In genomic region chr6:122701816-122702215, GRCm38 (mm10) we compare ENCODE assay signal across 13 mouse cellular contexts. TPM values are rescaled to one million over a fixed set of nuclear protein-coding genes. Genes with fewer than 3 reads are reported as not detected.
A peak's percentile ranks its signal among the peaks of the same experiment; 100 is the strongest.
DNase-seq lines count a peak whose midpoint lies in the region; ATAC-seq and TF ChIP-seq lines count a peak whose summit lies in the region.
"Had no signal": no experiment of that assay in that cellular context is flagged by ENCODE, and none has a peak within 500 bp of the region (broad histone marks: within the 10 kb centered on the region; RNA-seq: fewer than 3 reads in every experiment).

No protein-coding gene starts in this region.

- no peak for ATAC-seq in heart, embryonic 14.5 days (ENCODE audit: insufficient number of reproducible peaks, insufficient read depth, low FRiP score, low read depth)
- ATAC-seq in lung, embryonic 15.5 days (ENCODE audit: borderline replicate concordance, extremely low read depth, low FRiP score, low TSS enrichment): no peak

- H3K4me3 ChIP-seq in heart, embryonic 14.5 days (ENCODE audit: control insufficient read depth in 1 of 2, insufficient read depth in 1 of 2, low read depth in 1 of 2, low read length in 2 of 2): no peak overlapping the region
- no peak overlapping the region for H3K4me3 ChIP-seq in lung, embryonic 15.5 days
- H3K4me3 ChIP-seq in lung, adult 2 months (replicated peaks; ENCODE audit: extremely low read depth, low read depth, low read length): no peak overlapping the region
- peak overlapping the region; percentile 18 to 36 for H3K4me3 ChIP-seq in ES-E14 (ENCODE audit: insufficient read depth in 1 of 2, low read depth in 1 of 2, low read length in 2 of 2, poor library complexity in 1 of 2, severe bottlenecking in 1 of 2)
- H3K4me3 ChIP-seq in embryonic fibroblast, embryonic 13.5 days (ENCODE audit: insufficient read depth, low read length): no peak overlapping the region

- peaks cover 9 to 17% of the 10 kb centered on the region in 2 experiments; a peak in 3 of 4 replicates for H3K4me1 ChIP-seq in heart, embryonic 14.5 days (ENCODE audit: control insufficient read depth in 2 of 2, insufficient read depth in 2 of 2, low read length in 2 of 2)
- peaks cover 10% of the 10 kb centered on the region for H3K4me1 ChIP-seq in lung, embryonic 15.5 days
- peaks cover 3% of the 10 kb centered on the region; the same call in 1 of the 2 replicates for H3K4me1 ChIP-seq in lung, adult 2 months (ENCODE audit: control insufficient read depth, insufficient read depth, low read length)
- peaks cover 6 to 7% of the 10 kb centered on the region in 2 experiments for H3K4me1 ChIP-seq in ES-E14 (ENCODE audit: control insufficient read depth in 2 of 2, insufficient read depth in 2 of 2, low read length in 2 of 2, poor library complexity in 1 of 2)
- peaks cover 9% of the 10 kb centered on the region for H3K4me1 ChIP-seq in embryonic fibroblast, embryonic 13.5 days (ENCODE audit: control insufficient read depth, insufficient read depth, low read length)

- intact Hi-C loops in heart, postnatal 10 days (cut with DNase I): no loop called here

- no peaks in the 10 kb centered on the region for H3K27me3 ChIP-seq in heart, embryonic 14.5 days (ENCODE audit: control insufficient read depth, insufficient read depth, low read length)
- H3K27me3 ChIP-seq in lung, embryonic 15.5 days: no peaks in the 10 kb centered on the region

- H3K27ac ChIP-seq in heart, embryonic 14.5 days (replicated peaks in 1 of 2; ENCODE audit: control insufficient read depth in 1 of 2, insufficient read depth in 1 of 2, low read depth in 2 of 2, low read length in 2 of 2): peak overlapping the region; percentile 90 to 94
- peak overlapping the region; percentile 88 for H3K27ac ChIP-seq in lung, embryonic 15.5 days
- H3K27ac ChIP-seq in ES-E14 (ENCODE audit: insufficient read depth, low read depth, low read length, poor library complexity, severe bottlenecking): peak overlapping the region; percentile 100
- H3K27ac ChIP-seq in embryonic fibroblast, embryonic 13.5 days (ENCODE audit: insufficient read depth, low read length): peak overlapping the region; percentile 96
- H3K27ac ChIP-seq: hindbrain, postnatal 0 days had no signal

- DNase-seq in heart, postnatal 10 days: no peak
- no peak for DNase-seq in lung, adult 2 months
- no peak for DNase-seq in ES-E14 (ENCODE audit: low read depth, low spot score)
- DNase-seq in cerebellum, adult 9-10 months: no peak
- DNase-seq in right cerebral cortex, adult 2 months (ENCODE audit: low spot score in 2 of 2): no peak
- DNase-seq: thymus, postnatal 36 days had no signal

- no peaks in the 10 kb centered on the region for H3K36me3 ChIP-seq in heart, embryonic 14.5 days (ENCODE audit: control insufficient read depth, insufficient read depth, low read length)
- no peaks in the 10 kb centered on the region for H3K36me3 ChIP-seq in lung, embryonic 15.5 days
- H3K36me3 ChIP-seq in ES-E14 (ENCODE audit: control insufficient read depth, insufficient read depth, low read length, poor library complexity, severe bottlenecking): no peaks in the 10 kb centered on the region; the same call in 1 of the 2 replicates

- H3K9me3 ChIP-seq in heart, embryonic 14.5 days (ENCODE audit: control insufficient read depth, low read length): no peaks in the 10 kb centered on the region
- no peaks in the 10 kb centered on the region for H3K9me3 ChIP-seq in lung, embryonic 15.5 days
- no peaks in the 10 kb centered on the region for H3K9me3 ChIP-seq in ES-E14 (ENCODE audit: control insufficient read depth, insufficient read depth, low read depth, low read length)

- no peak for TF ChIP-seq POLR2A in lung, adult 2 months (IDR thresholded peaks at IDR 0.05; ENCODE audit: borderline replicate concordance, extremely low read depth, low read depth, low read length)
- no peak for TF ChIP-seq POLR2A in embryonic fibroblast, embryonic 13.5 days (IDR thresholded peaks at IDR 0.05; ENCODE audit: low read depth, low read length)

- 72% methylated on average over 5 of the region's 5 CpGs for WGBS in heart, embryonic 14.5 days
- WGBS in lung, embryonic 15.5 days: 68% methylated on average over 5 of the region's 5 CpGs
- 80% methylated on average over 5 of the region's 5 CpGs for WGBS in lung, adult 2 months

- no peak for TF ChIP-seq CTCF in lung, adult 2 months (IDR thresholded peaks at IDR 0.05; ENCODE audit: insufficient read depth, low read length)
- no peak for TF ChIP-seq CTCF in embryonic fibroblast, embryonic 13.5 days (IDR thresholded peaks at IDR 0.05; ENCODE audit: borderline replicate concordance, insufficient read depth, low read length)

- in situ Hi-C loops in ES-E14 (cut with MboI; ENCODE audit: low sequenced_read_pairs in 2 of 2, unreplicated experiment in 2 of 2): no loop called here

- no peak overlapping the region; the same call in 1 of the 2 replicates for H3K9ac ChIP-seq in heart, embryonic 14.5 days (ENCODE audit: low read length)
- H3K9ac ChIP-seq in lung, embryonic 15.5 days: no peak overlapping the region
- H3K9ac ChIP-seq in ES-E14 (ENCODE audit: insufficient read depth, low read depth, low read length, poor library complexity, severe bottlenecking): peak overlapping the region; percentile 53

- H3K4me2 ChIP-seq in heart, embryonic 14.5 days (ENCODE audit: low read length): peak overlapping the region; percentile 69; the same call in 1 of the 2 replicates
- H3K4me2 ChIP-seq in lung, embryonic 15.5 days: peak overlapping the region; percentile 58; the same call in 1 of the 2 replicates

TF ChIP-seq in ES-E14, 5 proteins besides CTCF, POLR2A, EP300 and RAD21:
- TF ChIP-seq ZC3H11A (IDR thresholded peaks at IDR 0.05; ENCODE audit: borderline replicate concordance, low read depth, low read length) (no peak), ZNF384 (IDR thresholded peaks at IDR 0.05; ENCODE audit: low read depth, low read length) (no peak), MAFK (IDR thresholded peaks at IDR 0.05; ENCODE audit: insufficient read depth, low read depth, low read length) (no peak), CHD2 (IDR thresholded peaks at IDR 0.05; ENCODE audit: low read depth, low read length) (no peak), HCFC1 (IDR thresholded peaks at IDR 0.05; ENCODE audit: borderline replicate concordance, insufficient read depth, low read length) (no peak)

RNA-seq across cellular contexts. Expression of gene Nanog, which starts 5.5 kb away (rescaled TPM):
- polyA plus RNA-seq in heart, embryonic 14.5 days (2014; fragmentation: Nextera tagmentation; extraction: Ambion mirVana): 0.84 and 1.2 TPM in 2 replicates
- not detected for total RNA-seq in heart, postnatal 10 days (2021)
- 0.33 and 0.40 TPM in 2 replicates for polyA plus RNA-seq in lung, embryonic 15.5 days (2015; fragmentation: Nextera tagmentation; extraction: Ambion mirVana)
- 0.09 and 0.28 TPM in 2 replicates for polyA plus RNA-seq in lung, adult 2 months (2012; rRNA removed)
- total RNA-seq in ES-E14 (2012; rRNA removed): 89.3 and 138 TPM in 2 replicates
- 0.93 and 1.1 TPM in 2 replicates for polyA plus RNA-seq in embryonic fibroblast, embryonic 13.5 days (2011; ENCODE audit: insufficient read length, low read depth, missing spikeins)
- total RNA-seq: heart, adult 8-10 months; hindbrain, postnatal 0 days; layer of hippocampus, postnatal 10 days had no signal
- polyA plus RNA-seq: liver, embryonic 16.5 days had no signal

Comparison
In these comparisons a context has a peak if more than half of its experiments do, and no peak if none do; other contexts are left out.
1. H3K4me3 ChIP-seq: peak in ES-E14 (2 of 2); none in heart, embryonic 14.5 days (0 of 2), lung, embryonic 15.5 days (single experiment), lung, adult 2 months (single experiment) and embryonic fibroblast, embryonic 13.5 days (single experiment).
2. Peak in every context shown above with its lines, with median percentiles within 50 percentile points of each other: H3K27ac ChIP-seq.